Mouse (Mus musculus) thymus, adult 18-20 months (tissue): Measurements from ENCODE around the gene Ncapg.

Source experiments
- DNase-seq, 2 experiments: peaks; one replicate each; pipeline ENCODE4 v3.0.0; 2022; ENCODE audit warnings: mixed read lengths in 2 of 2

Ncapg gene

DNA sequence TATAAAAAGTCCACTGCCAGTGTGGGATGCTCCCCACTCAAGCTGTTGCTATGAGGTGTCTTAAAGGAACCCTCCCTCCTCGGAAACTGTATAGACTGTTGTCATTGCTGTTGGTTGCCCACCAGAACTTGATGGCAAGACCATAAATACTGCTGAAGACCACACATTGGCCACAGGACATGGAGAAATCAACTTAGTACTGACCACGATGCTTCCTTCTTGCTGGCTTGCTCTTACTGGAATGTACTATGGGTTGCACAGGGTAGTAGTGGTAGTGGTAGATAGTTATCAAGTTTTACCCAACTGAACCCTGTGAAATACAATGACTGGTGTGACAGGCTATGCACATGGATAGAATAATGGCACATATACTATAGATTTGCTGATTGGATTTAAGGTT is 37.1 kb downstream of the Ncapg start:
- DNase-seq, result no peak

DNA sequence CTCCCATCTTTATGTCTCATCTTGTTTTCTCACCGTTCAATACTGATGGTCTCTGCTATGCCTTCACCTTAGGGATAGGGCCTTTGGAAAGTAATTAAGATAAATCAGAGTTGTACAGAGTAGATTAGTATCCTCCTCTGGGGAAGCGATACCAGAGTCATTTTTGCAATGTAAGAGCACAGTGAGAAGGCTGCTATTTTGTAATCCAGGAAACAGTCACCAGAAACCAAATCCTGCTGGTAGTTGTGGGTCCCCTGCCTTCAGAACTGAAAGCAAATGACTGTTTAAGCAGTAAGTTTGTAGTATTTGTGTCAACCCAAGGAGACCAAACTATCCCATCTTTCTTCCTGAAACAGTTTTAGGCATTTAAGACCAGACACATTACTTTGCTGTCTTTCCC is 39.9 kb downstream of the Ncapg start:
- DNase-seq, result no peak

DNA sequence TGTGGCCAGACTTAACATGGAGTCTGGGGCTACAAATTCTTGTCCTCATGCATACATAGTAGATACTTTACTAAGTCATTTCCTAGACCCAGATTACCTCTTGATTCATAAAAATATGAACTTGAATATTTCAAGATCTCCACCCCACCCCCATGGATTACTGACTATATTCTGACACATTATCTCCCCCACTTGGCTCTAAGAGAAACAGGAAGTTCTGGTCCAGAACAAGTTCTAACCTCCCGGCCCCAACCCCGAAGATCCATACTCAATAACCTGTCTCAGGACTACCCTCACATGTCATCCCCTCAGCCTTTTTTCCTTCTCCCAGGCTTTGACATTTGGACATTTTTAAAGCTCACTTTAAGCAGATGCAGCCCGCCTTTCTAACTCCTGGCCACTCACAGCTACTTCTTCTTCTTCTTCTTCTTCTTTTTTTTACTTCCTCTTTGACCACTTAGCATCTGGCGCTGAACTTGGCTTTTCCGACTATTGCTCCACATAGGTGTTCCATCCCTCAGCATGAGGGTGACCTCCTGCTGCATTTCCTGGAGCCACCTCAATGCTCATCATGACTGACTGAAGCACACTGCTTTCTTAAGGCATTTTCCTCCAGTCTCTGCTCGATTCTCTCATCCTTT is 49.2 kb downstream of the Ncapg start:
- DNase-seq, result no peak

DNA sequence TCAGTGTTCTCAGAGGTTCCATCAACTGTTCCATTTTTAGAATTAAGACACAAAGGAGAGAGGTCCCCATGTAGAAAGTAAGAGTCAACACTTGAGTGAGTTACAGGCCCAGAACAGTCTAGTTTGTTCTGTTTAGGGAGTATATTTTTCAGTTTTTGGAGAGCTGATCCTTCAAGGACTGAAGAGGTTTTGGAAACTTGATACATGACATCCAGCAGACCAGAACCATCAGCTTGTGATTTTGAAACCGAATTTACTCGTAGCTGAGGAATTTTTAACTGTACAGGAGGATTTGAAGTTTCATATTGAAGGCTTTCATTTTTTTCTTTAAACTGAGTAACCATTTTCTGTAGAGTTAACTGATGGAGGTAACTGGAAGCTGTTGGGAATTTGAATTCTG is 64.0 kb downstream of the Ncapg start:
- no peak for DNase-seq

DNA sequence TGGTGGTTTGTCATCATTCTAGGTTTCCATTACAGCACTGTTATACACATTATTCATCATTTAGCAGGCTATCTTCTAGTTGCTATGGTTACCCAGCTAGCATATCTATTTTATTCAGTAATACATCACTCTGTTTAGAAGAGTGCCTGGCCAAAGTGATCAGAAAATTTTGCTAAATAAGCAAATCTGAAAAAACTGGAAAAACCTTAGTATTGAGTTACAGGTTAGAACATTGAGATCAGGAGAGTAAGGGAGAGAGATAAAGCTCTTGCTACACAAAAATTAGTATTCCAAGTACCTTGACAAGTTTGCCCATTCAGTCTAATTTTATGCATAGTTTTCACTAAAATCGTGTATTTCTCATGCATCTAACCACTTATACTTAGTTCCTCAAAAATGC is 68.2 kb downstream of the Ncapg start:
- no peak for DNase-seq
